ENCODE assay signal across 31 mouse cellular contexts in the genomic region with DNA sequence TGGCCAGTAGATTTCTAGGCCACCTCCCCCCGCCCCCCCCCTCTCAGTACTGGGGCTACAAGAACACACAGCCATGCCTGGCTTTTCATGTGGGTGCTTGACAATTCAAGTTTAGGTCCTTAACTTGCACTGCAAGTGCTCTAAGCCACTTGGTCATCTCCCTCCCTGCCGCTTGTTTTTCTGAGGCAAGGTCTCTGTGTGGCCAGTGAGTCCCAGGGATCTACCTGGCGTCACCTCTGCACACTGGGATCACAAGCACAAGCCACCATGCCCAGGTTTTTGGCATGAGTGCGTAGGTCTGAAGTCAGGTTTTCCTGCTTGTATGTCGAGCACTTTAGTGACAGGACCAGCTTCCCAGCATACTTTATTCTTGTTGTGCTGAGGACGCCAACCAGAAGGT.
"Had no signal": no experiment of that assay in that cellular context is flagged by ENCODE, and none has a peak within 500 bp of the region (broad histone marks: within the 10 kb centered on the region; RNA-seq: fewer than 3 reads in every experiment).

No protein-coding gene starts in this region.

- DNase-seq: left cerebral cortex, postnatal 4 days; liver; liver, embryonic 13.5 days; liver, postnatal 0 days; lung, adult 18-20 months; lung, adult 2 months; lung, embryonic 14.5 days; lung, postnatal 10 days; lung, postnatal 36 days; lung, postnatal 4 days; midbrain, embryonic 14.5 days had no signal

- H3K36me3 ChIP-seq: limb, embryonic 10.5 days; limb, embryonic 12.5 days; limb, embryonic 13.5 days; limb, embryonic 15.5 days; liver, embryonic 13.5 days; liver, embryonic 15.5 days; lung, embryonic 15.5 days; midbrain, embryonic 10.5 days; midbrain, embryonic 12.5 days; midbrain, embryonic 13.5 days; midbrain, embryonic 15.5 days; neural tube, embryonic 12.5 days; neural tube, embryonic 13.5 days had no signal

- H3K9me3 ChIP-seq: limb, embryonic 10.5 days; limb, embryonic 12.5 days; limb, embryonic 13.5 days; limb, embryonic 15.5 days; liver, embryonic 12.5 days; liver, embryonic 13.5 days; liver, embryonic 15.5 days; lung, embryonic 15.5 days; megakaryocyte, embryonic 14.5 days; midbrain, embryonic 10.5 days; midbrain, embryonic 12.5 days; midbrain, embryonic 13.5 days; midbrain, embryonic 15.5 days; neural tube, embryonic 12.5 days; neural tube, embryonic 13.5 days had no signal

- H3K9ac ChIP-seq: limb, embryonic 12.5 days; limb, embryonic 13.5 days; limb, embryonic 15.5 days; liver, embryonic 12.5 days; liver, embryonic 13.5 days; liver, embryonic 14.5 days; liver, embryonic 15.5 days; liver, postnatal 0 days; lung, embryonic 14.5 days; lung, embryonic 15.5 days; midbrain, embryonic 12.5 days; midbrain, embryonic 13.5 days; midbrain, embryonic 15.5 days; neural tube, embryonic 12.5 days; neural tube, embryonic 13.5 days had no signal

- H3K4me2 ChIP-seq: limb, embryonic 12.5 days; limb, embryonic 13.5 days; limb, embryonic 15.5 days; liver, embryonic 11.5 days; liver, embryonic 12.5 days; liver, embryonic 13.5 days; liver, embryonic 15.5 days; lung, embryonic 14.5 days; lung, embryonic 15.5 days; midbrain, embryonic 11.5 days; midbrain, embryonic 12.5 days; midbrain, embryonic 13.5 days; midbrain, embryonic 15.5 days; neural tube, embryonic 12.5 days; neural tube, embryonic 13.5 days had no signal

- H3K27me3 ChIP-seq: limb, embryonic 12.5 days; limb, embryonic 13.5 days; limb, embryonic 15.5 days; liver, embryonic 12.5 days; liver, embryonic 13.5 days; liver, embryonic 15.5 days; lung, embryonic 15.5 days; megakaryocyte, embryonic 14.5 days; midbrain, embryonic 12.5 days; midbrain, embryonic 13.5 days; midbrain, embryonic 15.5 days; neural tube, embryonic 12.5 days; neural tube, embryonic 13.5 days had no signal

- ATAC-seq: liver, embryonic 12.5 days; liver, postnatal 0 days; midbrain, embryonic 13.5 days; midbrain, embryonic 15.5 days; midbrain, embryonic 16.5 days had no signal

- H3K4me3 ChIP-seq: limb, embryonic 10.5 days; limb, embryonic 12.5 days; limb, embryonic 13.5 days; limb, embryonic 15.5 days; liver, embryonic 12.5 days; liver, embryonic 13.5 days; liver, embryonic 15.5 days; lung, embryonic 15.5 days; megakaryocyte, embryonic 14.5 days; midbrain, embryonic 10.5 days; midbrain, embryonic 12.5 days; midbrain, embryonic 13.5 days; midbrain, embryonic 15.5 days; myocyte; neural tube, embryonic 12.5 days; neural tube, embryonic 13.5 days had no signal

- H3K27ac ChIP-seq: limb, embryonic 10.5 days; limb, embryonic 12.5 days; limb, embryonic 13.5 days; limb, embryonic 15.5 days; liver, embryonic 12.5 days; liver, embryonic 13.5 days; liver, embryonic 14.5 days; liver, embryonic 15.5 days; lung, embryonic 15.5 days; macrophage; midbrain, embryonic 10.5 days; midbrain, embryonic 12.5 days; midbrain, embryonic 13.5 days; midbrain, embryonic 15.5 days; neural tube, embryonic 12.5 days; neural tube, embryonic 13.5 days had no signal

- H3K4me1 ChIP-seq: neural tube, embryonic 12.5 days had no signal
